Mouse (Mus musculus): ENCODE measurements around the gene Meltf. TPM values are rescaled to one million over a fixed set of nuclear protein-coding genes. Genes with fewer than 3 reads are reported as not detected.

The Meltf gene
- polyA plus RNA-seq, 1 experiment = 0.46 TPM

DNA sequence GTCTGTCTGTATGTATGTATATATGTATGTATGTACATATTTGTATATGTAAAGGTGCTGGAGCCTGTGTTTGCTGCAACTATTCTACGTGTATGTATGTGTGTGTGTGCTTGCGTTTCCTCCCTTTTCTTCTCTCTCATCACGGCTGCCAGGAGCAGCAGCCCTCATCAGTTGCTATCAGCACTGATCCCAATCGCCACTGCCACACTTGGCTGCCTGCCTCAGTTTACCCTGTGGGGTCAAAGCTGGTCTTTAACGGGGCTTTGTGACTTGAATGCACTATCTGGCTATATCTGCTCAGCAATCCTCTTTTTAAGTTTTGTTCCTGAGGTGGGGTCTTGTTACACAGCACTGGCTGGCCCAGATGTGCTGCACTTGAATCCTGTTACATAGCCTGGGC is 48.8 kb downstream of the Meltf start:
- TF ChIP-seq CTCF (IDR thresholded peaks at IDR 0.05; ENCODE audit: extremely low read depth, insufficient read depth, low read length) = no peak
- no peak for TF ChIP-seq POLR2A (IDR thresholded peaks at IDR 0.05; ENCODE audit: extremely low read depth, insufficient read depth, low read length)
- H3K27ac ChIP-seq (ENCODE audit: insufficient read depth, low read length) = no peak overlapping the region
- no peak overlapping the region for H3K4me3 ChIP-seq (ENCODE audit: insufficient read depth, low read length)
- no peaks in the 10 kb centered on the region for H3K4me1 ChIP-seq (ENCODE audit: control insufficient read depth, insufficient read depth, low read length)

GRCm38 (mm10) chr16:31931330-31931729 is 52.7 kb downstream of the Meltf start:
- Histone ChIP-seq H3K4me3 (ENCODE audit: insufficient read depth, low read length) (no peak overlapping the region), H3K4me1 (ENCODE audit: control insufficient read depth, insufficient read depth, low read length) (no peaks in the 10 kb centered on the region), H3K27ac (ENCODE audit: insufficient read depth, low read length) (peak overlapping the region; percentile 61)
- TF ChIP-seq POLR2A (IDR thresholded peaks at IDR 0.05; ENCODE audit: extremely low read depth, insufficient read depth, low read length) (no peak), CTCF (IDR thresholded peaks at IDR 0.05; ENCODE audit: extremely low read depth, insufficient read depth, low read length) (no peak)

- no peak overlapping the region for H3K4me3 ChIP-seq (ENCODE audit: insufficient read depth, low read length)
- H3K27ac ChIP-seq (ENCODE audit: insufficient read depth, low read length) = peak overlapping the region; percentile 61
- H3K4me1 ChIP-seq (ENCODE audit: control insufficient read depth, insufficient read depth, low read length) = no peaks in the 10 kb centered on the region
- TF ChIP-seq CTCF (IDR thresholded peaks at IDR 0.05; ENCODE audit: extremely low read depth, insufficient read depth, low read length) = no peak
- TF ChIP-seq POLR2A (IDR thresholded peaks at IDR 0.05; ENCODE audit: extremely low read depth, insufficient read depth, low read length) = no peak
These were observed 53.6 kb downstream of the Meltf start for GRCm38 (mm10) chr16:31932255-31932654.

DNA sequence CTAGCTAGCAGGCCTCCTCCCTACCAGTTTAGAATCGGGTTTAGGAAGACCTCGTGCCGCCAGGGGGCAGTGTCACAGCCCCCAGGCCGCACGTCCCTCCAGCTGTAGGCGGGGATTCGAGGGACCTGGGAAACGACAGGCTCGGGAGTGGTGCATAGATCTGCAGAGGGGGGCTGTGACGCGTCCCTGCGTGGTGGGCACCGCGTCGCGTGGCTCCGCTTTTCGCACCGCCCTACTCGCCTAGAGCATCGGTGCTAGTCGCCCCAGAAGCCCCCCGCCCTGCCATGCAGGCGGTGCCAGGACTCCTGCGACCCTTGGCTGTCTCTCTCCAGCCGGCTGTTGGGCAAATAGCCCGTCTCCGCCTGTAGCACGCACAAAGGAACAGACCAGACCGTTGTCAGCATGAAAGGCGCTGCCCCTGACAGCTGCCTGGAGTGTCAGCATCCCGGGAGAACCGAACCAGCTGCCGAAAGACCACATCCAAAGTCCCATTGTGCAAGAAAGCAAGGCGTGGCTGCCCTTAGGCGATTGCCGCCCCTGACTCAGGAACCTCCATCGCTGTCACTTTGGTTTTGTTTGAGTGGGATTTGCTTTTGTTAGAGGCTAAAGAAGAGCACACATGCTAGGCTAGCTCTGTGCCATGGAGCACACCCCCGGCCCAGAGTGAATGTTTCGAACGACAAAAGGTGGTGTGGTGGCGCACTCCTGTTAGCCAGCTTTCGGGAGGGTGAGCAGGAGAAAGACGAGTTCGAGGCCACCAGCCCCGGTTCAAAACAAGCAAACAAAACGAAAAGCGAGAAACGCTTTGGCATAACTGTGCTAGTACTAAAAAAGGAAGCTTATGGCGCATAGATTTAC is 54.5 kb downstream of the Meltf start:
- Histone ChIP-seq H3K27ac (ENCODE audit: insufficient read depth, low read length) (peak overlapping the region; percentile 61), H3K4me1 (ENCODE audit: control insufficient read depth, insufficient read depth, low read length) (no peaks in the 10 kb centered on the region), H3K4me3 (ENCODE audit: insufficient read depth, low read length) (peak overlapping the region; percentile 52)
- TF ChIP-seq POLR2A (IDR thresholded peaks at IDR 0.05; ENCODE audit: extremely low read depth, insufficient read depth, low read length) (peak; percentile 74; the same call in 1 of the 2 replicates), CTCF (IDR thresholded peaks at IDR 0.05; ENCODE audit: extremely low read depth, insufficient read depth, low read length) (peak; percentile 71)

DNA sequence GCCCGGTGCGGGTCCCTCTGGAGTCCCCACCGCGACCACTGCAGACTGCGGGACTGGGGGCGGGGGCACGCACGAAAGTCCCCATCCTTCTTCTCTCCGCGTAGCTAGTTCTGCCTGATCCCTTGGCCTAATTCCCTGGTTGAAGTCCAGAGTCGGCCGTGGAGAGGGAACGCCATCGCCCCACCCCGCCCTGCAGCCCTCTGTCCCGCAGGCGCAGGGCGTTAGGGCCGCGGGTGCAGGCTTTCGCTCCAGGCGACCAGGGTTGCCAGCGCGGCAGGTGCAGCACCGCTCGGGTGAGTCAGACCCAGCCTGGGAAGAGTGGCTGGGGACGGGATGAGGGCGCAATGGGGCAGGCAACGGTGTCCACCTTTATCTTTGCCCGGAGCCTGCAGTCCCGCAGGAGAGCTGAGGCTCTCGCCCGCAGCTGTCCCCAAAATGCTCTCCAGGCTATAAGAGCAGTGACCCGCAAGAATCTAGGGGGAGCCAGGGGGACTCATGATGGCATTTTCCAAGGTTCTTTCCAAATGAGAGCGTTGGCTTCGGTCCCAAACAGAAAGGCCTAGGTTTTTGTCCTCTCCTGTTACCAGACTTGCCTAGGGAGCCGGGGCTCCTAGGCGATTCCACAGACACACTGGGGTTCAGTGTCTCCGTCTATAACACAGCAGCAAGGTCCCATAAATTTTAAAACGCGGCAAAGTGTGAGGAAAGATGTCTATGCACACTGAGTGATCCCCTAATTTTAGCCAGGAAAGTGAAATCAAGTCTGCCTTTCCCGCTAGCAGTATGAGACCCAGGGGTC is 55.3 kb downstream of the Meltf start, which contains the start of gene Pigz:
Gene Pigz (plus strand): TSS at position 101 of the 799 bp plus-strand sequence.
- peak within 1 kb of the TSS; percentile 52 for H3K4me3 ChIP-seq (ENCODE audit: insufficient read depth, low read length)
- TF ChIP-seq CTCF (IDR thresholded peaks at IDR 0.05; ENCODE audit: extremely low read depth, insufficient read depth, low read length) = no peak
- TF ChIP-seq POLR2A (IDR thresholded peaks at IDR 0.05; ENCODE audit: extremely low read depth, insufficient read depth, low read length) = no peak
- no peaks in the 10 kb centered on the region for H3K4me1 ChIP-seq (ENCODE audit: control insufficient read depth, insufficient read depth, low read length)
- peak within 1 kb of the TSS; percentile 61 for H3K27ac ChIP-seq (ENCODE audit: insufficient read depth, low read length)

DNA sequence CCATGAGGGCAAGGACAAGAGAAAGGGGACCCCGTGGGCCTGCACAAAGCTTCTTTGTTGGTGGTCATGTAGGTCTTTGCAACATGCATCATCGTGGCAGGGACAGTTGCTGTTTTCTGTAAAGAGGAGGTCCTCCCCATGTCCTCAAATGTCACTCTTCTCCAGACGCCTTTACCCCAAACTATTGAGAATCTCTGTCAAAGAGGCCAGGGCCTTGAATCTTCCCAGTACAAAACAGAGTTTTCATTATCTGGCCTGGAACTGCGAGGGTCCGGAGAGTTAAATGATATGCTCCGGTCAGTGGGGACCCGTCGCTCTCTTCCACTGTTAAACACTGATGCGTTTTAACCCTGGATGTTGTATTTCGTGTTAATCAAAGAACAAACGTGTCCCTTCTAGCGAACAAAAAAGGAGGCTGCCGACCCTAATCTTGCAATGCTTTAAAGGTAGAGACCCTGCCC is 56.0 kb downstream of the Meltf start:
- Histone ChIP-seq H3K4me3 (ENCODE audit: insufficient read depth, low read length) (peak overlapping the region; percentile 52), H3K4me1 (ENCODE audit: control insufficient read depth, insufficient read depth, low read length) (no peaks in the 10 kb centered on the region), H3K27ac (ENCODE audit: insufficient read depth, low read length) (peak overlapping the region; percentile 61)
- TF ChIP-seq POLR2A (IDR thresholded peaks at IDR 0.05; ENCODE audit: extremely low read depth, insufficient read depth, low read length) = no peak
- TF ChIP-seq CTCF (IDR thresholded peaks at IDR 0.05; ENCODE audit: extremely low read depth, insufficient read depth, low read length) = no peak

DNA sequence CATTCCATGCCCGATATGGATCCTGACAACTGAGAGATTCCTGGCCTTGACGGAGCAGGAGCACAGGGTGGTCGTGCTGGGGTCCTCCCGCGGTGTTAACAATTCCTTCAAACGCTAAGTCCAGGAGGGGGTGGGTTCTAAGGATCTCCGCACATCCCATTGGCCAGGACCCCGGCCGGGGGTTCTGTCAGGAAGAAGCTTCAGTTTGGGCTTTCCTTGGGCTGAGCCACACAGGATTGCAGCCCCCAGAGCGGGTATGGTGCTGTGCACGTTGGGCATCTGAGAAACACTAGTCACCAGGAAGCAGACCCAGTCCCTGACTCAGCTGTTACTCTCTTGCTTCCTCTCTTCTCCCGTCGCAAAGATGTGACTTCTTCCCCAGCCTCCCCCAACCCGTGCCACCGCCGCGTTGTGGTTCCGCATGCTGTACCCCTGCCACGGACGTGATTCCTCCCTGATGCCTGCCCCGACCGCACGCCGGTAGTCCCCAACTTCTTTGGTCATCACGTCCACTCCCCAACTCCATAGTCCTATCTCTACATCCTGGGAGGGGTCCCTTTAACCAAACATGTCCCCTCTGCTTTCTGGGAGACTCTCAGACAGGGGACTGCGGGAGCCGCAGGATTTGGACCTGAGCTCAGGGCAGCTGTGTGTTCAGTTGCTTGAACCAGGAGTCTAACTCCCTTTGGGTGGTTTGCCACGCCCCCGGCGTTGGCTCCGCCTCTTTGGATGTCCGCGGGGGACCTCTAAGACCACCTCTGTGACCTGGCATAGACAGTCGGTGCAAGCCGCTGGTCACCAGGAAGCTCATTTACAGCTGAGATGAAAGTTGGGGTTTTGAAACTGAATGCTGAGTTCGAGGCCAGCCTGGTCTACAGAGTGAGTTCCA is 56.7 kb downstream of the Meltf start:
- Histone ChIP-seq H3K4me1 (ENCODE audit: control insufficient read depth, insufficient read depth, low read length) (no peaks in the 10 kb centered on the region), H3K27ac (ENCODE audit: insufficient read depth, low read length) (peak overlapping the region; percentile 61), H3K4me3 (ENCODE audit: insufficient read depth, low read length) (peak overlapping the region; percentile 52)
- TF ChIP-seq POLR2A (IDR thresholded peaks at IDR 0.05; ENCODE audit: extremely low read depth, insufficient read depth, low read length) (0 out of 2 replicates have a peak, but pooled peaks have one; percentile 52), CTCF (IDR thresholded peaks at IDR 0.05; ENCODE audit: extremely low read depth, insufficient read depth, low read length) (no peak)

DNA sequence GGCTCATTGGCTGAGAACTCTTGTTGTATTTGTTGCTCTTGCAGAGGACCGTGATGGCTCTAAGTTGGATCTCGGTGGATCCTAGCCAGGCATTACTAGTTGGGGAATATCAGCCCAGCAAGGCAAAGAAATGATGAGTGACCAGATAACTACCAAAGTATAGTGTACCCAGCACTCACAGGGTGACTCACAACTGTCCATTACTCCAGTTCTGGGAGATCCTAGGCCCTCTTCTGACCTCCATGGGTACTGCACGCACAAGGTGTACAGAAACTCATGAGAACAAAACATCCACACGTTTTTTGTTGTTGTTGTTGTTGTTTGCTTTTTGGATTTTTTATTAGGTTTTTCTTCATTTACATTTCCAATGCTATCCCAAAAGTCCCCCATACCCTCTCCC is 58.0 kb downstream of the Meltf start:
- TF ChIP-seq POLR2A (IDR thresholded peaks at IDR 0.05; ENCODE audit: extremely low read depth, insufficient read depth, low read length) = no peak
- 0 out of 2 replicates have a peak, but pooled peaks have one; percentile 5 for TF ChIP-seq CTCF (IDR thresholded peaks at IDR 0.05; ENCODE audit: extremely low read depth, insufficient read depth, low read length)
- Histone ChIP-seq H3K4me1 (ENCODE audit: control insufficient read depth, insufficient read depth, low read length) (no peaks in the 10 kb centered on the region), H3K27ac (ENCODE audit: insufficient read depth, low read length) (no peak overlapping the region), H3K4me3 (ENCODE audit: insufficient read depth, low read length) (no peak overlapping the region)

Measured in cortical plate, adult 2 months (tissue).